Mouse (Mus musculus) megakaryocyte, embryonic 14.5 days (primary cell): ENCODE data around the gene Cyyr1.

Experiments
- FLI1 ChIP-seq: IDR thresholded peaks from 2 replicates; pipeline ENCODE4 v1.6.1; 2012; ENCODE audit warnings: low read length, inconsistent platforms, mixed read lengths
- GATA1 ChIP-seq: IDR thresholded peaks from 3 replicates; pipeline ENCODE4 v1.6.1; 2012; ENCODE audit warnings: mixed read lengths, low read length, inconsistent platforms, borderline replicate concordance

DNA sequence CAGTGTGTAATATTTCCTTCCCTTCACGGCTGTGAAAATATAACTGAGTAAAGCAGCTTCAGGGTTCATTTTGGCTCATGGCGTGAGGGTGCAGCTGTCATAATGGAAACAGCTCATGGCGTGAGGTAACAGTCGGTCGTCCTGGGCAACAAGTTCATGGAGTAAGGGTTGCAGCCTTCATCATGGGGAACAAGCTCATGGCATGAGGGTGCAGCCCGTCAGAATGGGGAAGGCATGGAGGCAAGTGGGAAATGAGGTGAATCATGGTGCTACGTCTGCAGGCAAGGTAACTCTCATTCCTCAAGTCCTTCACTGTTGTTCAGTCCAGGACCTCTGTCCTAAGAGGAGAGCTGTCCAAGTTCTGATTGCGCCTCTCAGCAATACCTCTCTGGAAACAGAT, 28.6 kb downstream of the Cyyr1 start:
- TF ChIP-seq GATA1: no peak
- no peak for TF ChIP-seq FLI1
